Comparison of ENCODE assay signal across 10 mouse cellular contexts in genomic region chr8:120426105-120426504, GRCm38 (mm10).
DNase-seq lines count a peak whose midpoint lies in the region; ATAC-seq and TF ChIP-seq lines count a peak whose summit lies in the region.
"Had no signal": no experiment of that assay in that cellular context is flagged by ENCODE, and none has a peak within 500 bp of the region (broad histone marks: within the 10 kb centered on the region; RNA-seq: fewer than 3 reads in every experiment).

No protein-coding gene starts in this region.

- no peaks in the 10 kb centered on the region for H3K27me3 ChIP-seq in lung, embryonic 14.5 days (ENCODE audit: insufficient read depth, low read length)
- H3K27me3 ChIP-seq in lung, postnatal 0 days (replicated peaks; ENCODE audit: insufficient read depth, low read length): no peaks in the 10 kb centered on the region
- H3K27me3 ChIP-seq in forebrain, embryonic 14.5 days (replicated peaks; ENCODE audit: control insufficient read depth, insufficient read depth, low read length): no peaks in the 10 kb centered on the region
- 0 out of 2 replicates have a peak, but pooled peaks cover 3% of the 10 kb centered on the region for H3K27me3 ChIP-seq in liver, embryonic 12.5 days (replicated peaks)

- no peaks in the 10 kb centered on the region for H3K36me3 ChIP-seq in lung, embryonic 14.5 days (ENCODE audit: insufficient read depth)
- H3K36me3 ChIP-seq in lung, postnatal 0 days (ENCODE audit: insufficient read depth, low read length): no peaks in the 10 kb centered on the region
- no peaks in the 10 kb centered on the region for H3K36me3 ChIP-seq in forebrain, embryonic 14.5 days (ENCODE audit: control insufficient read depth, insufficient read depth, low read length)
- no peaks in the 10 kb centered on the region for H3K36me3 ChIP-seq in liver, embryonic 12.5 days
- H3K36me3 ChIP-seq: G1E had no signal

- no peaks in the 10 kb centered on the region for H3K9me3 ChIP-seq in lung, embryonic 14.5 days (ENCODE audit: low read depth, low read length)
- no peaks in the 10 kb centered on the region for H3K9me3 ChIP-seq in lung, postnatal 0 days (ENCODE audit: low read length)
- H3K9me3 ChIP-seq in forebrain, embryonic 14.5 days (replicated peaks; ENCODE audit: control insufficient read depth, low read length): no peaks in the 10 kb centered on the region
- no peaks in the 10 kb centered on the region for H3K9me3 ChIP-seq in liver, embryonic 12.5 days (replicated peaks)
- H3K9me3 ChIP-seq: G1E had no signal

- ATAC-seq in lung, embryonic 14.5 days (ENCODE audit: insufficient read depth): no peak
- ATAC-seq in lung, postnatal 0 days: no peak
- ATAC-seq in forebrain, embryonic 14.5 days: no peak
- ATAC-seq in liver, embryonic 12.5 days: peak; percentile 53
- no peak for ATAC-seq in frontal cortex, adult (ENCODE audit: low TSS enrichment)

- no peak for TF ChIP-seq EP300 in lung, postnatal 0 days (IDR thresholded peaks at IDR 0.05)

- peaks cover 43% of the 10 kb centered on the region for H3K4me1 ChIP-seq in lung, embryonic 14.5 days (ENCODE audit: insufficient read depth)
- H3K4me1 ChIP-seq in lung, postnatal 0 days (ENCODE audit: insufficient read depth, low read depth, low read length): peaks cover 14% of the 10 kb centered on the region; the same call in 1 of the 2 replicates
- H3K4me1 ChIP-seq in forebrain, embryonic 14.5 days (ENCODE audit: control insufficient read depth, insufficient read depth, low read length): peaks cover 62% of the 10 kb centered on the region
- peaks cover 82% of the 10 kb centered on the region for H3K4me1 ChIP-seq in liver, embryonic 12.5 days
- peaks cover 78% of the 10 kb centered on the region for H3K4me1 ChIP-seq in olfactory bulb, adult 2 months (ENCODE audit: control insufficient read depth, insufficient read depth, low read length)

- no peak overlapping the region for H3K4me3 ChIP-seq in lung, embryonic 14.5 days (ENCODE audit: low read depth, low read length)
- no peak overlapping the region for H3K4me3 ChIP-seq in lung, postnatal 0 days (ENCODE audit: low read depth, low read length)
- no peak overlapping the region for H3K4me3 ChIP-seq in forebrain, embryonic 14.5 days (ENCODE audit: low read depth, low read length)
- no peak overlapping the region for H3K4me3 ChIP-seq in liver, embryonic 12.5 days
- H3K4me3 ChIP-seq in olfactory bulb, adult 2 months (ENCODE audit: insufficient read depth, low read depth, low read length): no peak overlapping the region

- no peak for TF ChIP-seq CTCF in lung, embryonic 14.5 days (IDR thresholded peaks at IDR 0.05; ENCODE audit: low read depth)
- TF ChIP-seq CTCF in lung, postnatal 0 days (IDR thresholded peaks at IDR 0.05): no peak
- TF ChIP-seq CTCF in olfactory bulb, adult 2 months (IDR thresholded peaks at IDR 0.05; ENCODE audit: insufficient read depth, low read depth, low read length): no peak

- DNase-seq in lung, embryonic 14.5 days: no peak
- DNase-seq in lung, postnatal 0 days (ENCODE audit: low spot score): no peak
- DNase-seq in forebrain, embryonic 14.5 days (ENCODE audit: low spot score): no peak
- DNase-seq in thymus, postnatal 4 days: no peak
- DNase-seq: lung, postnatal 10 days; right cerebral cortex, postnatal 14 days had no signal

- TF ChIP-seq POLR2A in olfactory bulb, adult 2 months (IDR thresholded peaks at IDR 0.05; ENCODE audit: insufficient read depth, low read depth, low read length): no peak

- peak overlapping the region; percentile 89 for H3K27ac ChIP-seq in lung, embryonic 14.5 days (ENCODE audit: low read depth)
- no peak overlapping the region for H3K27ac ChIP-seq in lung, postnatal 0 days (ENCODE audit: low read length)
- peak overlapping the region; percentile 99 for H3K27ac ChIP-seq in forebrain, embryonic 14.5 days (ENCODE audit: low read depth, low read length)
- H3K27ac ChIP-seq in liver, embryonic 12.5 days: peak overlapping the region; percentile 50; the same call in 1 of the 2 replicates
- peak overlapping the region; percentile 58 for H3K27ac ChIP-seq in olfactory bulb, adult 2 months (ENCODE audit: insufficient read depth, low read depth, low read length)

- no peak overlapping the region for H3K9ac ChIP-seq in lung, embryonic 14.5 days
- no peak overlapping the region for H3K9ac ChIP-seq in lung, postnatal 0 days (replicated peaks; ENCODE audit: low read depth)
- no peak overlapping the region for H3K9ac ChIP-seq in forebrain, embryonic 14.5 days (ENCODE audit: low read length)
- H3K9ac ChIP-seq in liver, embryonic 12.5 days: peak overlapping the region; percentile 9; the same call in 1 of the 2 replicates

- no peak overlapping the region for H3K4me2 ChIP-seq in lung, embryonic 14.5 days
- H3K4me2 ChIP-seq in lung, postnatal 0 days (replicated peaks; ENCODE audit: low read depth, low read length): no peak overlapping the region
- no peak overlapping the region for H3K4me2 ChIP-seq in forebrain, embryonic 14.5 days (ENCODE audit: low read length)
- peak overlapping the region; percentile 20; the same call in 1 of the 2 replicates for H3K4me2 ChIP-seq in liver, embryonic 12.5 days

- WGBS in lung, embryonic 14.5 days: 48% methylated on average over 1 of the region's 1 CpGs
- 35% methylated on average over 1 of the region's 1 CpGs for WGBS in lung, postnatal 0 days
- WGBS in forebrain, embryonic 14.5 days: 14% methylated on average over 1 of the region's 1 CpGs
- WGBS in liver, embryonic 12.5 days (ENCODE audit: insufficient replicate concordance): 12% methylated on average over 1 of the region's 1 CpGs
- WGBS in olfactory bulb, adult 2 months: 58% methylated on average over 1 of the region's 1 CpGs
